Mouse (Mus musculus) intestine, embryonic 15.5 days (tissue): Measurements from ENCODE around the gene Ush2a. TPM values are rescaled to one million over a fixed set of nuclear protein-coding genes. Genes with fewer than 3 reads are reported as not detected.
A peak's percentile ranks its signal among the peaks of the same experiment; 100 is the strongest.

Experiments
- ATAC-seq: fragments of 200-750 bp; cut with Nextera tagmentation; 2 replicates; pipeline ENCODE4 v1.8.0; 2017; ENCODE audit warnings: moderate TSS enrichment, moderate library complexity
- H3K27ac ChIP-seq: fragments of 300-500 bp; sonication (generic); 2 replicates; pipeline ENCODE4 v1.5.1; 2015; ENCODE audit warnings: mild to moderate bottlenecking, inconsistent platforms
- H3K27me3 ChIP-seq: fragments of 300-500 bp; sonication (generic); replicated peaks from 2 replicates; pipeline ENCODE4 v1.6.1; 2015; ENCODE audit warnings: inconsistent platforms
- H3K36me3 ChIP-seq: fragments of 300-500 bp; sonication (generic); 2 replicates; pipeline ENCODE4 v1.6.1; 2015; ENCODE audit warnings: inconsistent platforms
- H3K4me1 ChIP-seq: fragments of 300-500 bp; sonication (generic); replicated peaks from 2 replicates; pipeline ENCODE4 v1.6.1; 2015; ENCODE audit warnings: inconsistent platforms
- H3K4me2 ChIP-seq: fragments of 300-500 bp; sonication (generic); replicated peaks from 2 replicates; pipeline ENCODE4 v1.6.1; 2015; ENCODE audit warnings: mild to moderate bottlenecking, inconsistent platforms
- H3K4me3 ChIP-seq: fragments of 300-500 bp; sonication (generic); replicated peaks from 2 replicates; pipeline ENCODE4 v1.5.1; 2015; ENCODE audit warnings: inconsistent platforms
- H3K9ac ChIP-seq: fragments of 300-500 bp; sonication (generic); 2 replicates; pipeline ENCODE4 v1.6.1; 2015; ENCODE audit warnings: inconsistent platforms
- H3K9me3 ChIP-seq: fragments of 300-500 bp; sonication (generic); 2 replicates; pipeline ENCODE4 v1.6.1; 2016; ENCODE audit warnings: inconsistent platforms
- whole genome bisulfite sequencing: fragments of 180-500 bp; shearing (Covaris S2); methylation state at CpG from one replicate; pipeline ENCODE4 v1.1.7; 2015; 5-methylcytosine and 5-hydroxymethylcytosine counted together
- polyA plus RNA-seq: library from polyadenylated mRNA; unstranded; fragments of >200 nt; fragmentation: Nextera tagmentation; extraction: Ambion mirVana; gene quantifications from 2 replicates; pipeline ENCODE4 v1.2.1, GENCODE M21; 2015

Ush2a gene
- polyA plus RNA-seq, 1 experiment from 2014 or later = 0.04 TPM

GRCm38 (mm10) chr1:188316574-188316973, 54.8 kb downstream of the Ush2a start:
- Histone ChIP-seq H3K27me3 (no peaks in the 10 kb centered on the region), H3K27ac (no peak overlapping the region), H3K4me2 (no peak overlapping the region), H3K36me3 (no peaks in the 10 kb centered on the region), H3K4me1 (no peaks in the 10 kb centered on the region), H3K4me3 (no peak overlapping the region), H3K9me3 (no peaks in the 10 kb centered on the region), H3K9ac (no peak overlapping the region)
- ATAC-seq = no peak
- 78% methylated on average over 5 of the region's 5 CpGs for WGBS

DNA sequence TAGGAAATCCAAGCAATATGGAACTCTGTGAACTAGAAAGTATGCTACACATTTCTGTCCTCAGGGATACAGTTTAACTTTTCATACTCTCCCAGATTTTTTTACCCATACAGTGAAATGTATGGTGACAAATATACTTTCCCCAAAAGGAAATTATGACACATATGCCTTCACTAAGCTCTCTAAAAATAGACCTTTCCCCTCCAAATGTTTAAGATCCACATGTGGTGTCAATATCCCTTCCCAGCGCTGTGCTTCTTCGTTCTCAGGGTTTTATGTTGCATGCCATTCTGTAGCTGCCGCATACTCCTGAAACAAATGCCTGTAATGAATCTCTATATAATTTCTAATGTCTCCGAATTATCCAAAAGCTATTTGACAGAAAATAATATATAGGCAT, 58.4 kb downstream of the Ush2a start:
- Histone ChIP-seq H3K27ac (no peak overlapping the region), H3K4me2 (no peak overlapping the region), H3K36me3 (no peaks in the 10 kb centered on the region), H3K4me3 (no peak overlapping the region), H3K27me3 (no peaks in the 10 kb centered on the region), H3K9me3 (no peaks in the 10 kb centered on the region), H3K9ac (no peak overlapping the region), H3K4me1 (no peaks in the 10 kb centered on the region)
- WGBS = 63% methylated on average over 4 of the region's 4 CpGs
- no peak for ATAC-seq

DNA sequence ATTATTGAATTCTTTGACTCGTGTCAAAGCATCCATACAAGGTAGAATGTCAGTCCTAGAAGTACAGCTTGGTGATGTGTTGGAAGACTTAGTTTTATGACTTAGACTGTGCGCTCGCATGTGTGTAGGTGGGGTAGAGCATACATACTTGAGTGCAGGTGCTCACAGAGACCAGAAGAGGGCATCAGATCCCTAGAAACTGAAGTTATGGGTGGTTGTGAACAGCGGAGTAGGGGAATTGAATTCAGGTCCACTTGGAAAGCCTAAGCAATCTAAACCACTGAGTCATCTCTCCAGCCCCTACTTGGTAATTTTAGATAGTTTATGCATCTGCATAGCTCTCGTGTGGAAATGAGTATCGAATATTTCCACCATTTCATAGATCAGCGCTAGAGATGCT, 59.7 kb downstream of the Ush2a start:
- no peak overlapping the region for H3K9ac ChIP-seq

DNA sequence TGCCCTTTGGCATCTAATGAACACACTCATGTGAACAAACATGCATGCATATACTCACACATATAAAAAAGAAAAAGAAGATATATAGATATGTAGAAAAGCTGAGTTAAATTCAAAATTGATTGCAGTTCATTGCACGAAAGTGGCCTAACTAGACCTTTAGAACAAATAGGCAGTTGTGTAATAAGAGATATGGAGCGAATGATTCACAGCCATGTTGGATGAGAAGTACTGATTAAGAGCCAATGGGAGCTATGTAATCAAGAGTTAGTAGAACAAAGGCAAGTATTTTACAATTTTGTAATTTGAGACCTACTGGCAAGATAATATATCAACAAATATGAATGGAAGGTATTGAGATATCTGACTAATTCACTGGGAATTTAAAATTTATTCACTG, 68.6 kb downstream of the Ush2a start:
- H3K4me2 ChIP-seq = no peak overlapping the region
- no peaks in the 10 kb centered on the region for H3K9me3 ChIP-seq
- no peaks in the 10 kb centered on the region for H3K4me1 ChIP-seq
- H3K27me3 ChIP-seq = no peaks in the 10 kb centered on the region
- no peak overlapping the region for H3K27ac ChIP-seq
- 76% methylated on average over 2 of the region's 2 CpGs for WGBS
- no peak overlapping the region for H3K9ac ChIP-seq
- H3K4me3 ChIP-seq = no peak overlapping the region
- H3K36me3 ChIP-seq = no peaks in the 10 kb centered on the region
- no peak for ATAC-seq

More for the DNA sequence above, 59.7 kb downstream of the Ush2a start:
- Histone ChIP-seq H3K9me3 (no peaks in the 10 kb centered on the region), H3K27ac (no peak overlapping the region), H3K27me3 (no peaks in the 10 kb centered on the region), H3K4me2 (no peak overlapping the region), H3K36me3 (no peaks in the 10 kb centered on the region), H3K4me1 (no peaks in the 10 kb centered on the region), H3K4me3 (no peak overlapping the region)
- WGBS = 85% methylated on average over 7 of the region's 7 CpGs
- ATAC-seq = no peak

- Histone ChIP-seq H3K4me3 (no peak overlapping the region), H3K27me3 (no peaks in the 10 kb centered on the region), H3K9me3 (no peaks in the 10 kb centered on the region), H3K36me3 (no peaks in the 10 kb centered on the region), H3K4me2 (no peak overlapping the region), H3K4me1 (no peaks in the 10 kb centered on the region), H3K27ac (no peak overlapping the region), H3K9ac (no peak overlapping the region)
- ATAC-seq = no peak
- WGBS = 78% methylated on average over 2 of the region's 2 CpGs
Observed at GRCm38 (mm10) chr1:188333936-188334335, 72.1 kb downstream of the Ush2a start.

GRCm38 (mm10) chr1:188347762-188348161, 85.9 kb downstream of the Ush2a start:
- Histone ChIP-seq H3K27me3 (no peaks in the 10 kb centered on the region), H3K4me3 (no peak overlapping the region), H3K27ac (no peak overlapping the region), H3K4me2 (no peak overlapping the region), H3K9ac (no peak overlapping the region), H3K9me3 (no peaks in the 10 kb centered on the region), H3K36me3 (no peaks in the 10 kb centered on the region), H3K4me1 (no peaks in the 10 kb centered on the region)
- no peak for ATAC-seq
- 40% methylated on average over 2 of the region's 2 CpGs for WGBS

- no peaks in the 10 kb centered on the region for H3K4me1 ChIP-seq
- no peaks in the 10 kb centered on the region for H3K9me3 ChIP-seq
- H3K27ac ChIP-seq = no peak overlapping the region
- H3K36me3 ChIP-seq = no peaks in the 10 kb centered on the region
- no peaks in the 10 kb centered on the region for H3K27me3 ChIP-seq
- no peak overlapping the region for H3K4me2 ChIP-seq
- 86% methylated on average over 2 of the region's 2 CpGs for WGBS
- no peak overlapping the region for H3K4me3 ChIP-seq
- no peak for ATAC-seq
- no peak overlapping the region for H3K9ac ChIP-seq
Observed at GRCm38 (mm10) chr1:188354726-188355125, 92.9 kb downstream of the Ush2a start.

DNA sequence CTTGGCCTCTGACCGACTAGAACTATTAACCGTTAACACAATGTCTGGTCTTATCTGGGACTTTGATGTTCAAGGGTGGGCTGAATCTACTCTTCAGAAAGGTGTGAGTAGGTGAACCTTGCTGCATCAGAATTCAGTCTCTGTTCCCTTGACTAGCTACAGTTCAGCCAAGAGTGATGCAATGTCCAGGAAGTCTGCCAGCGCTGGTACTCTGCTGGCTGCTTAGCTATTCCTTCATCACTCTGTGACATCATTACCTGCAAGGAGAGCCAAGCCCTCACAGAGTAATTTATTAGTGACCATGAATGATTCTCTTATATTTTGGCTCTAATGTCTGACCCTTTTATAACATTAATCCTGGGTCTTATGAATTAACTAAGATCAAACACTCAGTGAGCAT, 101.7 kb downstream of the Ush2a start:
- no peak for ATAC-seq
- H3K4me3 ChIP-seq = no peak overlapping the region
- 76% methylated on average over 3 of the region's 3 CpGs for WGBS
- no peaks in the 10 kb centered on the region for H3K9me3 ChIP-seq
- no peak overlapping the region for H3K27ac ChIP-seq
- H3K36me3 ChIP-seq = no peaks in the 10 kb centered on the region
- no peaks in the 10 kb centered on the region for H3K4me1 ChIP-seq
- no peak overlapping the region for H3K9ac ChIP-seq
- no peak overlapping the region for H3K4me2 ChIP-seq
- H3K27me3 ChIP-seq = no peaks in the 10 kb centered on the region

DNA sequence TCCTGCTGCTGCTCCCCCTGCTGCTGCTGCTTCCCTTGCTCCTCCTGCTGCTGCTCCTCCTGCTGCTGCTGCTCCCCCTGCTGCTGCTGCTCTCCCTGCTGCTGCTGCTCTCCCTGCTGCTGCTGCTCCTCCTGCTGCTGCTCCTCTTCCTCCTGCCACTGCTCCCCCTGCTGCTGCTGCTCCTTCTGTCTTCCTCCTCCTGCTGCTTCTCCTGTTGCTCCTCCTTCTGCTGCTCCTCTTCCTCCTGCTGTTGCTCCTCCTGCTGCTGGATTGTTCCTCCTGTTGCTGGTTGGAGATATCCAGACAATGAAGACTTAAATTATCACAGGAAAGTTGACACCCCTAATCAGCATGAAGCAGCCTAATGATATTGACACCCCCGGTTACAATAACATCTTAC, 123.4 kb downstream of the Ush2a start:
- Histone ChIP-seq H3K9me3 (no peaks in the 10 kb centered on the region), H3K9ac (no peak overlapping the region), H3K4me2 (no peak overlapping the region), H3K27me3 (no peaks in the 10 kb centered on the region), H3K27ac (no peak overlapping the region), H3K4me1 (no peaks in the 10 kb centered on the region; the same call in 1 of the 2 replicates), H3K36me3 (no peaks in the 10 kb centered on the region), H3K4me3 (no peak overlapping the region)
- no peak for ATAC-seq
- 67% methylated on average over 1 of the region's 1 CpGs for WGBS

GRCm38 (mm10) chr1:188385733-188386261, 124.0 kb downstream of the Ush2a start:
- H3K4me1 ChIP-seq = no peaks in the 10 kb centered on the region; the same call in 1 of the 2 replicates
- peak; percentile 34; the same call in 1 of the 2 replicates for ATAC-seq
- no peaks in the 10 kb centered on the region for H3K27me3 ChIP-seq
- no peak overlapping the region for H3K27ac ChIP-seq
- no peak overlapping the region for H3K4me2 ChIP-seq
- H3K9me3 ChIP-seq = no peaks in the 10 kb centered on the region
- no peak overlapping the region for H3K9ac ChIP-seq
- H3K4me3 ChIP-seq = no peak overlapping the region
- no peaks in the 10 kb centered on the region for H3K36me3 ChIP-seq
- WGBS = 42% methylated on average over 7 of the region's 7 CpGs

- WGBS = 68% methylated on average over 3 of the region's 3 CpGs
- Histone ChIP-seq H3K27ac (no peak overlapping the region), H3K9me3 (no peaks in the 10 kb centered on the region), H3K4me3 (no peak overlapping the region), H3K9ac (no peak overlapping the region), H3K4me2 (no peak overlapping the region), H3K36me3 (no peaks in the 10 kb centered on the region), H3K27me3 (no peaks in the 10 kb centered on the region), H3K4me1 (no peaks in the 10 kb centered on the region; the same call in 1 of the 2 replicates)
- ATAC-seq = no peak
Observed at GRCm38 (mm10) chr1:188387321-188387720, 125.5 kb downstream of the Ush2a start.

DNA sequence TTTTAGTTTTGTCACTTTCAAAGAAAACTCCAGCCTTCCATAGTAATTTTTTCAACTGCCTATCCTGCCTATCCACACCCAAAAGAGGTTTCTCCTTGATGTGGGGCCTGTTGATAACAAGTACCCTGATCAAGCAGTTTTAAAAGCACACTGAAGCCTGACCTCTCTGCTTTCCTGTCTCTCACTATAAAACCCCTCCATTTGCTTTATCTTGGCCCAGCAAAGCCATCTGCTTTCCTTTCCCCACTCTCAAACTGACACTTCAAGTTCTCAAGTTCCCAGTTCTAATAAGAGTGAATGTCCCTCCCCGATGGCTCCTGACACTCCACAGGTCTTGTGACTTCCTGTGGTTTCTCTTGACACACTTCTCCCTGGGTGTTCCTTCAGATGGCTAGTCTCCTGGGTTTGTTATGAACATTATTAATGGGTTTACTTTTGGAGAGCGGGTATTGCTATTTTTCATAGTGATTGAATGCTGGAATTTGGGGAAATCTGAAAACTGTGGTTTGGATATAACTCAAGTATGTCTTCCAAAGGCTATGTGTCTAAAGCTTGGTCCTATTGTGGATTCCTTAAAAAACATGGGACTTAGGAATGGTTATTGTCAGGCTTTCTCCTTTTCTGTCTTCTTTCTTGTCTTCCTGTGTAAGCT, 126.1 kb downstream of the Ush2a start:
- no peak overlapping the region for H3K9ac ChIP-seq
- ATAC-seq = peak; percentile 45
- H3K27me3 ChIP-seq = no peaks in the 10 kb centered on the region
- H3K27ac ChIP-seq = no peak overlapping the region
- no peak overlapping the region for H3K4me3 ChIP-seq
- no peaks in the 10 kb centered on the region; the same call in 1 of the 2 replicates for H3K4me1 ChIP-seq
- H3K4me2 ChIP-seq = no peak overlapping the region
- no peaks in the 10 kb centered on the region for H3K9me3 ChIP-seq
- H3K36me3 ChIP-seq = no peaks in the 10 kb centered on the region
- 37% methylated on average over 2 of the region's 2 CpGs for WGBS

GRCm38 (mm10) chr1:188390080-188390479, 128.3 kb downstream of the Ush2a start:
- no peak for ATAC-seq
- H3K4me2 ChIP-seq = no peak overlapping the region
- no peaks in the 10 kb centered on the region for H3K9me3 ChIP-seq
- no peaks in the 10 kb centered on the region for H3K27me3 ChIP-seq
- 63% methylated on average over 6 of the region's 6 CpGs for WGBS
- no peak overlapping the region for H3K27ac ChIP-seq
- H3K4me1 ChIP-seq = no peaks in the 10 kb centered on the region; the same call in 1 of the 2 replicates
- no peak overlapping the region for H3K4me3 ChIP-seq
- no peak overlapping the region for H3K9ac ChIP-seq
- H3K36me3 ChIP-seq = no peaks in the 10 kb centered on the region
